Mouse (Mus musculus) hindbrain, embryonic 10.5 days (tissue): ENCODE results near the gene Tspan32. TPM values are rescaled to one million over a fixed set of nuclear protein-coding genes. Genes with fewer than 3 reads are reported as not detected.
A peak's percentile ranks its signal among the peaks of the same experiment; 100 is the strongest.

ENCODE experiments used
- DNase-seq: peaks from one replicate; pipeline ENCODE4 v3.0.0-alpha.2; 2017; ENCODE audit warnings: low spot score
- H3K27ac ChIP-seq: fragments of 300-500 bp; sonication (generic); 2 replicates; pipeline ENCODE4 v1.5.1; 2016; ENCODE audit warnings: mild to moderate bottlenecking, moderate library complexity
- H3K27me3 ChIP-seq: fragments of 300-500 bp; sonication (generic); 2 replicates; pipeline ENCODE4 v1.6.1; 2016; ENCODE audit warnings: mild to moderate bottlenecking; ENCODE audit not compliant: poor library complexity, insufficient read depth, severe bottlenecking
- H3K36me3 ChIP-seq: fragments of 300-500 bp; sonication (generic); 2 replicates; pipeline ENCODE4 v1.6.1; 2016; ENCODE audit warnings: mild to moderate bottlenecking, moderate library complexity
- H3K4me1 ChIP-seq: fragments of 300-500 bp; sonication (generic); replicated peaks from 2 replicates; pipeline ENCODE4 v1.6.1; 2016; ENCODE audit warnings: mild to moderate bottlenecking
- H3K4me3 ChIP-seq: fragments of 300-500 bp; sonication (generic); 2 replicates; pipeline ENCODE4 v1.5.1; 2016; ENCODE audit warnings: mild to moderate bottlenecking, moderate library complexity
- H3K9me3 ChIP-seq: fragments of 300-500 bp; sonication (generic); 2 replicates; pipeline ENCODE4 v1.6.1; 2016; ENCODE audit warnings: mild to moderate bottlenecking, moderate library complexity
- WGBS: fragments of 180-500 bp; shearing (Covaris S2); methylation state at CpG from one replicate; pipeline ENCODE4 v1.1.7; 2016; 5-methylcytosine and 5-hydroxymethylcytosine counted together
- polyA plus RNA-seq: library from polyadenylated mRNA; unstranded; fragments of >200 nt; fragmentation: Nextera tagmentation; extraction: Ambion mirVana; gene quantifications from 2 replicates; pipeline ENCODE4 v1.2.1, GENCODE M21; 2016

Tspan32 gene
- polyA plus RNA-seq, 1 experiment from 2014 or later: 5.2 TPM

GRCm38 (mm10) chr7:143055001-143055400, 50.2 kb downstream of the Tspan32 start:
- H3K27ac ChIP-seq: peak overlapping the region; percentile 42; the same call in 1 of the 2 replicates
- H3K4me3 ChIP-seq: peak overlapping the region; percentile 95
- no peak for DNase-seq

GRCm38 (mm10) chr7:143055499-143056186, 50.8 kb downstream of the Tspan32 start:
- peak overlapping the region; percentile 95; the same call in 1 of the 2 replicates for H3K4me3 ChIP-seq

More at GRCm38 (mm10) chr7:143055001-143055400, 50.2 kb downstream of the Tspan32 start:
- H3K27me3 ChIP-seq: no peaks in the 10 kb centered on the region; the same call in 1 of the 2 replicates
- WGBS: 91% methylated on average over 3 of the region's 3 CpGs
- no peaks in the 10 kb centered on the region for H3K9me3 ChIP-seq
- peaks cover 70% of the 10 kb centered on the region for H3K4me1 ChIP-seq
- H3K36me3 ChIP-seq: peaks cover 39% of the 10 kb centered on the region

GRCm38 (mm10) chr7:143057023-143057422, 52.2 kb downstream of the Tspan32 start:
- Histone ChIP-seq H3K27ac (no peak overlapping the region), H3K27me3 (no peaks in the 10 kb centered on the region), H3K36me3 (peaks cover 59% of the 10 kb centered on the region), H3K9me3 (no peaks in the 10 kb centered on the region), H3K4me3 (no peak overlapping the region), H3K4me1 (peaks cover 67% of the 10 kb centered on the region)
- 87% methylated on average over 5 of the region's 5 CpGs for WGBS
- no peak for DNase-seq

More at GRCm38 (mm10) chr7:143055499-143056186, 50.8 kb downstream of the Tspan32 start:
- no peak for DNase-seq
- no peaks in the 10 kb centered on the region for H3K9me3 ChIP-seq
- no peaks in the 10 kb centered on the region for H3K27me3 ChIP-seq
- H3K36me3 ChIP-seq: peaks cover 45% of the 10 kb centered on the region
- 83% methylated on average over 11 of the region's 11 CpGs for WGBS
- peak overlapping the region; percentile 31; the same call in 1 of the 2 replicates for H3K27ac ChIP-seq
- H3K4me1 ChIP-seq: peaks cover 70% of the 10 kb centered on the region

- WGBS: 83% methylated on average over 9 of the region's 9 CpGs
- Histone ChIP-seq H3K4me1 (peaks cover 61% of the 10 kb centered on the region), H3K27ac (0 out of 2 replicates have a peak overlapping the region, but pooled peaks have one; percentile 51)
Measured at GRCm38 (mm10) chr7:143057667-143058220, 52.9 kb downstream of the Tspan32 start.

GRCm38 (mm10) chr7:143058221-143058697, 53.4 kb downstream of the Tspan32 start:
- peaks cover 71% of the 10 kb centered on the region for H3K36me3 ChIP-seq
- no peak for DNase-seq
- no peak overlapping the region for H3K4me3 ChIP-seq
- WGBS: 74% methylated on average over 5 of the region's 5 CpGs
- H3K27me3 ChIP-seq: no peaks in the 10 kb centered on the region
- 0 out of 2 replicates have a peak overlapping the region, but pooled peaks have one; percentile 51 for H3K27ac ChIP-seq
- peaks cover 59% of the 10 kb centered on the region for H3K4me1 ChIP-seq
- H3K9me3 ChIP-seq: no peaks in the 10 kb centered on the region

More at GRCm38 (mm10) chr7:143057667-143058220, 52.9 kb downstream of the Tspan32 start:
- no peak for DNase-seq
- peaks cover 66% of the 10 kb centered on the region for H3K36me3 ChIP-seq
- no peaks in the 10 kb centered on the region for H3K27me3 ChIP-seq
- H3K4me3 ChIP-seq: no peak overlapping the region
- no peaks in the 10 kb centered on the region for H3K9me3 ChIP-seq

GRCm38 (mm10) chr7:143059202-143059870, 54.5 kb downstream of the Tspan32 start:
- Histone ChIP-seq H3K27me3 (no peaks in the 10 kb centered on the region), H3K36me3 (peaks cover 82% of the 10 kb centered on the region), H3K9me3 (no peaks in the 10 kb centered on the region), H3K4me3 (no peak overlapping the region), H3K27ac (peak overlapping the region; percentile 51; the same call in 1 of the 2 replicates), H3K4me1 (peaks cover 55% of the 10 kb centered on the region)
- WGBS: 83% methylated on average over 5 of the region's 5 CpGs
- no peak for DNase-seq

GRCm38 (mm10) chr7:143062704-143063103, 57.9 kb downstream of the Tspan32 start:
- no peak for DNase-seq
- Histone ChIP-seq H3K4me1 (peaks cover 28% of the 10 kb centered on the region), H3K9me3 (no peaks in the 10 kb centered on the region), H3K27me3 (no peaks in the 10 kb centered on the region), H3K36me3 (peaks cover 96% of the 10 kb centered on the region), H3K4me3 (no peak overlapping the region), H3K27ac (no peak overlapping the region)
- 90% methylated on average over 2 of the region's 2 CpGs for WGBS

GRCm38 (mm10) chr7:143064226-143064625, 59.4 kb downstream of the Tspan32 start:
- Histone ChIP-seq H3K27ac (no peak overlapping the region), H3K27me3 (no peaks in the 10 kb centered on the region), H3K4me3 (no peak overlapping the region), H3K4me1 (peaks cover 23% of the 10 kb centered on the region), H3K9me3 (no peaks in the 10 kb centered on the region), H3K36me3 (peaks cover 88% of the 10 kb centered on the region)
- WGBS: 46% methylated on average over 6 of the region's 6 CpGs
- no peak for DNase-seq

GRCm38 (mm10) chr7:143065692-143066091, 60.8 kb downstream of the Tspan32 start:
- Histone ChIP-seq H3K4me1 (peaks cover 33% of the 10 kb centered on the region), H3K9me3 (no peaks in the 10 kb centered on the region), H3K27ac (no peak overlapping the region), H3K4me3 (no peak overlapping the region), H3K27me3 (no peaks in the 10 kb centered on the region), H3K36me3 (peaks cover 81% of the 10 kb centered on the region)
- 93% methylated on average over 2 of the region's 2 CpGs for WGBS
- DNase-seq: no peak

GRCm38 (mm10) chr7:143067469-143067868, 62.6 kb downstream of the Tspan32 start:
- DNase-seq: no peak
- Histone ChIP-seq H3K27ac (peak overlapping the region; percentile 94), H3K36me3 (peaks cover 73% of the 10 kb centered on the region), H3K27me3 (no peaks in the 10 kb centered on the region), H3K9me3 (no peaks in the 10 kb centered on the region), H3K4me1 (peaks cover 41% of the 10 kb centered on the region), H3K4me3 (peak overlapping the region; percentile 94; the same call in 1 of the 2 replicates)
- 80% methylated on average over 2 of the region's 2 CpGs for WGBS

- Histone ChIP-seq H3K36me3 (peaks cover 69% of the 10 kb centered on the region), H3K4me1 (peaks cover 41% of the 10 kb centered on the region), H3K27ac (peak overlapping the region; percentile 94), H3K27me3 (no peaks in the 10 kb centered on the region), H3K9me3 (no peaks in the 10 kb centered on the region), H3K4me3 (peak overlapping the region; percentile 94)
- no peak for DNase-seq
- WGBS: 87% methylated on average over 3 of the region's 3 CpGs
Measured at GRCm38 (mm10) chr7:143067897-143068296, 63.1 kb downstream of the Tspan32 start.

- Histone ChIP-seq H3K4me1 (peaks cover 41% of the 10 kb centered on the region), H3K27ac (peak overlapping the region; percentile 94), H3K27me3 (no peaks in the 10 kb centered on the region), H3K4me3 (peak overlapping the region; percentile 94), H3K9me3 (no peaks in the 10 kb centered on the region), H3K36me3 (peaks cover 64% of the 10 kb centered on the region)
- 48% methylated on average over 13 of the region's 13 CpGs for whole genome bisulfite sequencing
- peak; percentile 53 for DNase-seq
Measured at GRCm38 (mm10) chr7:143068316-143068881, 63.6 kb downstream of the Tspan32 start.
